Comparison of ENCODE assay signal across 23 mouse cellular contexts in the genomic region with DNA sequence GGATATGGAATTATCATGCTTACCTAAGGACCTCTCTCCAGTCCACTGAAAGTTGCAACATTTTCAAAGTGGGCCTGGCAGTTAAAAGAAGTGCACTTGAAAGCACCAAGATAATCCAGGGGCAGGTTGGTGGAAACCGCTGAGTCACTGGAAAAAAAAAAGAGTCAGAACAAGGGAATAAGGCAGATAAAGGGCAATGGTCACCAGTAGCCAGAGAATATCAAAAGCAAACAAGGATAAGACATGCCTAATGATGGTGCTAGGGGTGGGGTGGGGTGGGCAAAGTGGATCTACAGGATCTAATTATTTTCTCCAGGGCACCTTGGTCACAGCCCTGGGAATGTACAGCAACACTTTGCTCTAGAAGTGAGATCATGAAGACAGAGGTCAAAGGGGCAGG.
DNase-seq lines count a peak whose midpoint lies in the region; ATAC-seq and TF ChIP-seq lines count a peak whose summit lies in the region.
"Had no signal": no experiment of that assay in that cellular context is flagged by ENCODE, and none has a peak within 500 bp of the region (broad histone marks: within the 10 kb centered on the region; RNA-seq: fewer than 3 reads in every experiment).

No protein-coding gene starts in this region.

- peak; percentile 7 for DNase-seq in MEL (ENCODE audit: low read depth, low spot score)
- peak; percentile 14 for DNase-seq in lung, postnatal 14 days
- DNase-seq in adrenal gland, postnatal 36 days: no peak
- DNase-seq in gastrocnemius, adult 2 months: no peak
- no peak for DNase-seq in adrenal gland, postnatal 10 days
- DNase-seq: adrenal gland, postnatal 25 days; B cell, adult 2 months; cerebellum, adult 11 months; cerebellum, adult 9-10 months; cerebellum, postnatal 25 days; gastrocnemius, postnatal 14 days; heart, adult 2 months; heart, postnatal 14 days had no signal

- H3K36me3 ChIP-seq in MEL (ENCODE audit: control insufficient read depth in 1 of 2, insufficient read depth in 2 of 2, low read length in 2 of 2): no peaks in the 10 kb centered on the region
- H3K36me3 ChIP-seq in intestine, embryonic 16.5 days (ENCODE audit: control insufficient read depth, insufficient read depth, low read length): no peaks in the 10 kb centered on the region
- no peaks in the 10 kb centered on the region for H3K36me3 ChIP-seq in stomach, embryonic 15.5 days
- H3K36me3 ChIP-seq in midbrain, embryonic 15.5 days (replicated peaks): no peaks in the 10 kb centered on the region
- H3K36me3 ChIP-seq: embryonic facial prominence, embryonic 12.5 days; forebrain, embryonic 15.5 days; G1E; heart, embryonic 15.5 days; hindbrain, embryonic 15.5 days had no signal

- TF ChIP-seq RAD21 in MEL (IDR thresholded peaks at IDR 0.05; ENCODE audit: low read depth, low read length): no peak

- no peak overlapping the region for H3K4me2 ChIP-seq in intestine, embryonic 16.5 days (ENCODE audit: low read depth, low read length)
- H3K4me2 ChIP-seq in stomach, embryonic 15.5 days: no peak overlapping the region
- no peak overlapping the region for H3K4me2 ChIP-seq in midbrain, embryonic 15.5 days
- H3K4me2 ChIP-seq: embryonic facial prominence, embryonic 12.5 days; forebrain, embryonic 15.5 days; heart, embryonic 11.5 days; heart, embryonic 15.5 days; hindbrain, embryonic 15.5 days had no signal

- intact Hi-C loops in gastrocnemius, adult 2 months (cut with DNase I): no loop called here

- TF ChIP-seq POLR2A in MEL (IDR thresholded peaks at IDR 0.05; ENCODE audit: control insufficient read depth in 1 of 2, insufficient read depth in 1 of 2, low read depth in 1 of 2, low read length in 2 of 2, poor library complexity in 1 of 2): no peak

- no peaks in the 10 kb centered on the region for H3K4me1 ChIP-seq in MEL (ENCODE audit: control insufficient read depth in 1 of 2, insufficient read depth in 2 of 2, low read length in 2 of 2)
- no peaks in the 10 kb centered on the region for H3K4me1 ChIP-seq in intestine, embryonic 16.5 days (ENCODE audit: control insufficient read depth, insufficient read depth, low read length)
- H3K4me1 ChIP-seq in stomach, embryonic 15.5 days: no peaks in the 10 kb centered on the region
- H3K4me1 ChIP-seq in midbrain, embryonic 15.5 days: no peaks in the 10 kb centered on the region
- H3K4me1 ChIP-seq: embryonic facial prominence, embryonic 12.5 days; forebrain, embryonic 15.5 days; heart, embryonic 15.5 days; hindbrain, embryonic 15.5 days had no signal

- H3K4me3 ChIP-seq in MEL (ENCODE audit: control insufficient read depth in 1 of 2, insufficient read depth in 1 of 2, low read depth in 2 of 2, low read length in 2 of 2): no peak overlapping the region
- no peak overlapping the region for H3K4me3 ChIP-seq in intestine, embryonic 16.5 days (ENCODE audit: low read length)
- H3K4me3 ChIP-seq in stomach, embryonic 15.5 days (replicated peaks): no peak overlapping the region
- no peak overlapping the region for H3K4me3 ChIP-seq in midbrain, embryonic 15.5 days
- no peak overlapping the region for H3K4me3 ChIP-seq in gastrocnemius, adult 2 months
- H3K4me3 ChIP-seq: embryonic facial prominence, embryonic 12.5 days; forebrain, embryonic 15.5 days; heart, adult 2 months; heart, embryonic 15.5 days; hindbrain, embryonic 15.5 days had no signal

- no peak for TF ChIP-seq CTCF in MEL (IDR thresholded peaks at IDR 0.05 in 2 of 3, conservative IDR thresholded peaks at IDR 0.05 in 1 of 3; ENCODE audit: control insufficient read depth in 1 of 3, insufficient read depth in 1 of 3, low read depth in 2 of 3, low read length in 3 of 3, poor library complexity in 1 of 3, severe bottlenecking in 1 of 3)
- TF ChIP-seq CTCF in gastrocnemius, adult 2 months (IDR thresholded peaks at IDR 0.05): no peak

- WGBS in intestine, embryonic 16.5 days: 63% methylated on average over 1 of the region's 1 CpGs
- 63% methylated on average over 1 of the region's 1 CpGs for WGBS in stomach, embryonic 15.5 days
- WGBS in midbrain, embryonic 15.5 days: 80% methylated on average over 1 of the region's 1 CpGs

- no peaks in the 10 kb centered on the region for H3K9me3 ChIP-seq in MEL (replicated peaks; ENCODE audit: insufficient read depth, low read length)
- no peaks in the 10 kb centered on the region for H3K9me3 ChIP-seq in intestine, embryonic 16.5 days (ENCODE audit: control insufficient read depth, low read length)
- H3K9me3 ChIP-seq in stomach, embryonic 15.5 days: no peaks in the 10 kb centered on the region
- no peaks in the 10 kb centered on the region for H3K9me3 ChIP-seq in midbrain, embryonic 15.5 days
- H3K9me3 ChIP-seq: embryonic facial prominence, embryonic 12.5 days; forebrain, embryonic 15.5 days; G1E; heart, embryonic 15.5 days; hindbrain, embryonic 15.5 days had no signal

- no peak overlapping the region for H3K27ac ChIP-seq in MEL (ENCODE audit: control insufficient read depth, low read depth, low read length)
- H3K27ac ChIP-seq in intestine, embryonic 16.5 days (ENCODE audit: low read length): no peak overlapping the region
- no peak overlapping the region for H3K27ac ChIP-seq in stomach, embryonic 15.5 days
- no peak overlapping the region for H3K27ac ChIP-seq in midbrain, embryonic 15.5 days
- H3K27ac ChIP-seq in gastrocnemius, adult 2 months: no peak overlapping the region
- H3K27ac ChIP-seq: embryonic facial prominence, embryonic 12.5 days; forebrain, embryonic 15.5 days; heart, adult 2 months; heart, embryonic 15.5 days; hindbrain, embryonic 15.5 days had no signal

- peak; percentile 58 for ATAC-seq in intestine, embryonic 16.5 days
- ATAC-seq in stomach, embryonic 15.5 days (ENCODE audit: insufficient read depth, low FRiP score, low read depth): peak; percentile 39; the same call in 1 of the 2 replicates
- no peak for ATAC-seq in midbrain, embryonic 15.5 days (replicated peaks)
- ATAC-seq: CD4-positive, CD25-positive, alpha-beta regulatory T cell, adult 4 months; forebrain, embryonic 15.5 days had no signal

- H3K79me2 ChIP-seq in MEL (ENCODE audit: control insufficient read depth, insufficient read depth, low read length, poor library complexity): no peaks in the 10 kb centered on the region

- H3K27me3 ChIP-seq in MEL (ENCODE audit: control insufficient read depth in 1 of 2, insufficient read depth in 2 of 2, low read length in 2 of 2): no peaks in the 10 kb centered on the region
- peaks cover 3% of the 10 kb centered on the region; the same call in 1 of the 2 replicates for H3K27me3 ChIP-seq in intestine, embryonic 16.5 days (replicated peaks; ENCODE audit: control insufficient read depth, insufficient read depth, low read length)
- no peaks in the 10 kb centered on the region; the same call in 1 of the 2 replicates for H3K27me3 ChIP-seq in stomach, embryonic 15.5 days (replicated peaks)
- no peaks in the 10 kb centered on the region for H3K27me3 ChIP-seq in midbrain, embryonic 15.5 days (replicated peaks)
- H3K27me3 ChIP-seq: forebrain, embryonic 15.5 days; heart, embryonic 15.5 days had no signal

- no peak overlapping the region for H3K9ac ChIP-seq in MEL (ENCODE audit: control insufficient read depth, low read depth, low read length, poor library complexity, severe bottlenecking)
- H3K9ac ChIP-seq in intestine, embryonic 16.5 days (ENCODE audit: low read depth, low read length): no peak overlapping the region
- H3K9ac ChIP-seq in stomach, embryonic 15.5 days: no peak overlapping the region
- no peak overlapping the region for H3K9ac ChIP-seq in midbrain, embryonic 15.5 days
- H3K9ac ChIP-seq: embryonic facial prominence, embryonic 12.5 days; forebrain, embryonic 15.5 days; heart, embryonic 15.5 days; hindbrain, embryonic 15.5 days had no signal

- no peak for TF ChIP-seq EP300 in MEL (IDR thresholded peaks at IDR 0.05; ENCODE audit: low read depth in 1 of 2, low read length in 2 of 2)

TF ChIP-seq in MEL, 35 proteins besides CTCF, POLR2A, EP300 and RAD21:
- TF ChIP-seq MAZ (IDR thresholded peaks at IDR 0.05; ENCODE audit: low read depth, low read length) (no peak), UBTF (IDR thresholded peaks at IDR 0.05; ENCODE audit: borderline replicate concordance, insufficient read depth, low read depth, low read length) (no peak), ZNF384 (IDR thresholded peaks at IDR 0.05; ENCODE audit: low read depth, low read length) (peak; percentile 25; the same call in 1 of the 2 replicates)

Comparison
In these comparisons a context has a peak if more than half of its experiments do, and no peak if none do; other contexts are left out.
1. DNase-seq: peak in MEL (single experiment) and lung, postnatal 14 days (single experiment); none in adrenal gland, postnatal 36 days (0 of 2), gastrocnemius, adult 2 months (single experiment) and adrenal gland, postnatal 10 days (single experiment).